Mouse (Mus musculus) embryo, embryonic 10.5 days (tissue): ENCODE data around the gene Slc46a1.

Experiments
- DNase-seq: peaks from one replicate; pipeline ENCODE4 v3.0.0-alpha.2; 2015; ENCODE audit warnings: low spot score

Slc46a1 gene

GRCm38 (mm10) chr11:78465568-78466180 is at the start of gene Slc46a1:
Slc46a1 (plus strand) TSS chr11:78465697.
- DNase-seq: peak; percentile 92

- no peak for DNase-seq
Observed at GRCm38 (mm10) chr11:78416854-78417253, 48.6 kb upstream of the Slc46a1 start.

- DNase-seq: no peak
Observed at GRCm38 (mm10) chr11:78420263-78420889, 45.1 kb upstream of the Slc46a1 start.

- no peak for DNase-seq
Observed at GRCm38 (mm10) chr11:78421201-78422009, 44.1 kb upstream of the Slc46a1 start.

GRCm38 (mm10) chr11:78422055-78422819 is 43.3 kb upstream of the Slc46a1 start, which contains the start of gene Slc13a2:
Slc13a2 (minus strand) TSS chr11:78422217.
- no peak for DNase-seq

GRCm38 (mm10) chr11:78424352-78424751 is 41.1 kb upstream of the Slc46a1 start:
- DNase-seq: no peak

GRCm38 (mm10) chr11:78425572-78425971 is 39.9 kb upstream of the Slc46a1 start:
- no peak for DNase-seq

GRCm38 (mm10) chr11:78427655-78428054 is 37.8 kb upstream of the Slc46a1 start:
- DNase-seq: no peak

- no peak for DNase-seq
Observed at GRCm38 (mm10) chr11:78428309-78428708, 37.2 kb upstream of the Slc46a1 start.

- peak; percentile 17 for DNase-seq
Observed at GRCm38 (mm10) chr11:78430195-78430878, 35.2 kb upstream of the Slc46a1 start.

- DNase-seq: no peak
Observed at GRCm38 (mm10) chr11:78431176-78431575, 34.3 kb upstream of the Slc46a1 start.

GRCm38 (mm10) chr11:78434052-78434451 is 31.4 kb upstream of the Slc46a1 start:
- no peak for DNase-seq

GRCm38 (mm10) chr11:78435776-78436349 is 29.6 kb upstream of the Slc46a1 start:
- DNase-seq: peak; percentile 83

GRCm38 (mm10) chr11:78437182-78437581 is 28.3 kb upstream of the Slc46a1 start:
- no peak for DNase-seq

GRCm38 (mm10) chr11:78438399-78438930 is 27.0 kb upstream of the Slc46a1 start:
- no peak for DNase-seq

GRCm38 (mm10) chr11:78443115-78443514 is 22.4 kb upstream of the Slc46a1 start:
- no peak for DNase-seq

GRCm38 (mm10) chr11:78447168-78447567 is 18.3 kb upstream of the Slc46a1 start:
- no peak for DNase-seq

- DNase-seq: no peak
Observed at GRCm38 (mm10) chr11:78448242-78448641, 17.3 kb upstream of the Slc46a1 start.

- DNase-seq: no peak
Observed at GRCm38 (mm10) chr11:78450337-78450736, 15.2 kb upstream of the Slc46a1 start.

GRCm38 (mm10) chr11:78453675-78454074 is 11.8 kb upstream of the Slc46a1 start:
- peak; percentile 78 for DNase-seq

- no peak for DNase-seq
Observed at GRCm38 (mm10) chr11:78454276-78454675, 11.2 kb upstream of the Slc46a1 start.
